Mouse (Mus musculus): ENCODE results near the gene Rgs14. TPM values are rescaled to one million over a fixed set of nuclear protein-coding genes. Genes with fewer than 3 reads are reported as not detected.

Gene Rgs14
- total RNA-seq, 2 experiments from 2014 or later, result 55.3 to 75.0 TPM

DNA sequence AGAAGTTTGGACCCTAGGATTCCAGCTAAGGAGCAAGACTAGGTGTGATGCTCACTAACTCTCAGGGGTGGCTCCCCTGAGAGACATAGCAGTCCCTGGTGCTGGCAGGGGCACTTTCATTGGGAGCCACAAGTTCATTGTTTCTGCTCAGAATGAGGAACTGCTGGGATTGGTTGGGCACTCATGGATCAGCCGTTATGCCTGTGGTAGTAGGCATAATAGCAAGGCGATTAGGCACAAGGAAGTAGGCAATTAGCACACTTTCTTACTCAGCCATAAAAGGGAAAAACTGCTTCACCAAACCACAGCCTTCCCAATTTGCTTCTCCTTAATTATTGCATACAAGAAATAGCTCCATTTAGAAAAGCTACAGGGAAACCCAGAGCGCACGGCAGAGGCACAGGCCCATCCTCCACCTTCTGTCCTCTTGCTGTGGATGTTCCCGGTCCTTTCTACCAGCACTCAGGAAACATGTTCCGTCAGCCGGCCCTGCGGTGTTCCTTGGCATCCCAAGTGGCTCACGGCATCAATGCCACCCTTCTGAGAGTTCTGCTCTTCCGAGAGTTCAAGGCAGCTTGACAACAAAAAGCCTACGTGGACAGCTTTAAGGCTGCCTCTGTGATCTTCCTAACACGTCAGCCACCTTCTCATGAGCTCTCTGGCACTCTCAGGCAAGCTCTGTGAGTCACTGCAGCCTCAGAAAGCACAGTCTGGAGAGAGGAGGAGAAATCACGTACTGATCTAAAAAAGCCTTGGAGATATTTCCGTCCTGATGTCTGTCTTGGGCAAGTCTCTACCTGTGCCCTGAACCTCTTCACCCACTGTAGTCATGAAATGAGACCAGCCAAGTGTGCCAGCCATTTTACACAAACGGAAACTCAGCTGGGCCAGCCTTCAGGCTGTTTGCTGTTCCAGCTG lies 34.7 kb downstream of the Rgs14 start:
- peak; percentile 11; the same call in 1 of the 2 replicates for ATAC-seq (ENCODE audit: poor library complexity, severe bottlenecking)

DNA sequence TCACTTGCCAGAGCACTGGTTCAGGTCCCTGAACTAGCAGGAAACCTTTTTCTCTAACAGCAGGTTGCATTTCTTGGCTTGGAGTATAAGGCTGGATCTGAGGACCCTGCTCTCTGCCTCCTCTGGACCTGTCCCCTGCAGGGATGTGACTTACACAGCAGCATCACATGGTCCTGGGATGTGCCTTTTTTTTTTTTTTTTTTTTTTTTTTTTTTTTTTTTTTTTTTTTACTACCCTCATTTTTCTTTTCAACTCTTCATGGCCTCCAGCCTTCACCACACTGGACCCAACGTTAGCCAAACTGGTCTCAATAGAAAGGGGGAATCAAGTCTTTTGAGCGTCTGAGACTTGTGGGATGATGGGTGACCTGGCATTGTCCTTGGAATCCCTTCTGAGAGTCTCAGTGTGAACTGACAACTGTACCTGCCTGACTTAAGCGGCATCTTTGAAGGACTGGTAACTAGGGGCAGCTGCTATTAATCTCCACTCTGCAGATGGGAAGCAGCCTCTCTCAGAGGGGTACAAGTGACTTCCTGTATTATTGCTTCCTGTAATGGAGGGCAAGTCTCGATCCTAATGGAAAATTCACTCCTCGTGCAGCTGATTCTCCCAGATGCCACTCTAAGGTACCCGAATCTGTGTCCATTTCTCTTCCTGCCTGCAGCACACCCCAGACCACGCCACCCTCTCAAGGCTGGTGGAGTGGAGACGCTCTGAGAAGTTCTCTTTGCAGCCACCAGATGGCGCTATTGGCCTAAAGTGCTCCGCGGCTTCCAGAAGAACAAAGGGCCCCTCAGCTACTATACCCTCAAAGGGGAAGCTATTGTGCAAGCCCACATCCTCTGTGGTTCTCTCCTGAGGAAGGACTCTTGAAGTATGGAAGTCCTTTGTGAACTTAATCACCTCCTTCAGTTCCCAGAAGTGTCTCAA lies 35.6 kb downstream of the Rgs14 start:
- ATAC-seq (ENCODE audit: poor library complexity, severe bottlenecking), result peak; percentile 90

DNA sequence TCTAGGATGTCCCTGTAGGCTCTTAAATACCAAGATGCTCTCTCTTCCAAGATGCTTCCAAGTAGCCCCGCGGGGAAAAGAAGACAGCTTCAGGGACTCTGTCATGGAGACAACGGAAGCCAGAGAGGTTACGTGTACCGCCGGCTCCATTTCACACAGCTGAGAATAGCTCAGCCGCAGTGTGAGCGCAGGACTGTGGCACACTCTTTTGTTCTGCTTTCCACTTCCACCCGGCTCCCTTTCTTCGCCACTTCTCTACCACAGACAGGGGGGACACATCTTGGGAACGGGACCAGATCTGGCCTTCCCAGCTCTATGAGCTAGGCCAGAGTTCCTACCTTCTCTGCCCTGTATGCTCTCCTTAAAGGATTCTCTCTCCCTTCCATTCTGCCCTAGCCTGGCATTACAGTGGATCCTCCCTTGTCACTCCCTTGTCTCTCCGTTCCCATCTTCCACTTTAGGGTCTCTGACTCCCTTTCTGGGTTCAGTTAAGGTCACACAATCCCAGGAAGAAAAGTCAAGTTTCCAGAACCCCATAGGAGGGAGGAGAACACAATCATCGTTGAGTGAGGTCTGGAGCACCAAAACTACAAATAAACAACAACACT lies 36.4 kb downstream of the Rgs14 start:
- ATAC-seq (ENCODE audit: poor library complexity, severe bottlenecking), result peak; percentile 76

DNA sequence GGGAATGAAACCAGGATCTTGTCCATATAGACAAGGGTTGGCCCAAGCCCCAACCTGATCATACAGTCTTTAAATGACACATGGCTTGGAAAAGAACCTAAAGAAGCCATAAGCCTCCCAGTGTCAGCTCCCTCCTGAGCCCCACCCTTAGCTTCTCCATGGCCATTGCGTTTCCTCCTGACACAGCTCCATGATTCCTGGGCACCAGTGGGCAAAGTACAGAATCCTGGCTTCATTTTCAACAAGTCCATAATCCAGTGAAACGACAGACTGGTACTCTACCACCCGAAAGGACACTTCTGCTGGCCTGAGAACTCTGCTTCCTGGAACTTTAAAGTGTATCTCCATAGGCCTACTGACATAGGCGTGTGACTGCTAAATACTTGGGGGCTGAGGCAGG lies 37.8 kb downstream of the Rgs14 start:
- ATAC-seq (ENCODE audit: poor library complexity, severe bottlenecking), result no peak

DNA sequence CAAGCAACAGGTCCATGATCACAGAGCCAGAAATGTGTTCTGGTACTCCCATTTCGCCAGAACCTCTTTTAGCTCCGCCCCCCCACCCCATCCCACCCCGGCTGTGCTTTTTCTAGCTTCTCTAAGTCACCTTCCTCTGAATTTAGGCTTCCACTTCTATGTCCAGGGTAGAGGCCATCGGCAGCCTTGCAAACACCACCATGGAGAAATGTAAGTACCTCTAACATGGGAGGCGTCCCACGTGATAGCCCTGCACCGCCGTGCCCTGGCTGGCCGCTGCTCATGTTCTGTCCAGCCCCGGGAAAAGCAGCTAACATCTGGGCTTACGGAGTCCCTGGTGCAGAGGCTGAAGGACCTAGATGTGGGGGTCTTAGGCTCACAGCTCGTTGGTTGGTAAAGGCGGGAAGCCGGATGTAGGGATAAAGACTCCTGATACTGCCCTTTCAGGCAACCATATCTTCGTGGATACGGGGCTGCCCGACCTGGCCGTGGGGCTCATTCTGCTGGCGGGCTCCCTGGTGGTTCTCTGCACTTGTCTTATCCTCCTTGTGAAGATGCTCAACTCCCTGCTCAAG lies 39.1 kb downstream of the Rgs14 start:
- no peak for ATAC-seq (ENCODE audit: poor library complexity, severe bottlenecking)

DNA sequence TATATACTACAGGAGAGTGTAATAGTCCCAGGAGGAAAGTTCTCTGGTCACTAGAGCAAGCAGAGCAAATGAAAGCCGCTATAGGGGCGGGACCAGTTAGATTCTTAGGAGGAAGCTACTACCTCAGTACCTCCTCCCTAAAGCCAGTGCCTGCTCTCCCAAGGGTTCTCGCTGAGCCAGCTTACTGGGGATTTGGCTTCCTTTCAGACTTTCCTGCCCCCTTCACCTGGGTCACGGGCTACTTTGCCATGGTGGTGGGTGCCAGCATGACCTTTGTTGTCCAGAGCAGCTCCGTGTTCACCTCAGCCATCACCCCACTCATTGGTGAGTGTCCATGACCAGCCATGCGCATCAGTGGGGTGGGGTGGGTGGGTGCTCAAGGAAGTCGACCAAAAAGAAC lies 42.3 kb downstream of the Rgs14 start:
- ATAC-seq (ENCODE audit: poor library complexity, severe bottlenecking), result no peak

DNA sequence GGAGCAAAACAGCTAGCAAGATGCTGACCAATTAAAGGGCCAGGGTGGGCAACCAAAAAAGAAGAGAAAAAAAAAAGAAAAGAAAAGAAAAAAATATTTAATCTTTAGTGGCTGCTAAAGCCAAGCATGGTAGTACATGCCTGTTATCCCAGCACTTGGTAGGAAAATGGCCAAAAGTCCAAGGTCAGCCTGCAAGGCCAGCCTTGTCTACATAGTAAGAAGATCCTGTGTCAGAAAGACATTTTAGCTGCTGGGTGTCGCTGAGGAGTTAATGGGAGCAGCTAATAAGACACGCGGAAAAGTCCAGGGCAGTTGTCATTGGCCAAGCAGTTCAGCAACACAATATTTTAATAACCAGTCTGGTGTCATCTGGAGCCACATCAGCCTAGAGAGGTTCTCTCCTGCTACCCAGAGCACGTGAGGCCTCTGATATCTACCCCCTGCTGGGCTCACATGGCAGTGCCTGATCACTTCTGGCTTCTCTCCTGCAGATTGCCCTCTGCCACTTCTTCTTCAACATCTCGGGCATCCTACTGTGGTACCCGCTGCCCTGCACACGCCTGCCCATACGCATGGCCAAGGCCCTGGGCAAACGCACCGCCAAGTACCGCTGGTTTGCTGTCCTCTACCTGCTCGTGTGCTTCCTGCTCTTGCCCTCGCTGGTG lies 43.2 kb downstream of the Rgs14 start:
- ATAC-seq (ENCODE audit: poor library complexity, severe bottlenecking), result peak; percentile 62

DNA sequence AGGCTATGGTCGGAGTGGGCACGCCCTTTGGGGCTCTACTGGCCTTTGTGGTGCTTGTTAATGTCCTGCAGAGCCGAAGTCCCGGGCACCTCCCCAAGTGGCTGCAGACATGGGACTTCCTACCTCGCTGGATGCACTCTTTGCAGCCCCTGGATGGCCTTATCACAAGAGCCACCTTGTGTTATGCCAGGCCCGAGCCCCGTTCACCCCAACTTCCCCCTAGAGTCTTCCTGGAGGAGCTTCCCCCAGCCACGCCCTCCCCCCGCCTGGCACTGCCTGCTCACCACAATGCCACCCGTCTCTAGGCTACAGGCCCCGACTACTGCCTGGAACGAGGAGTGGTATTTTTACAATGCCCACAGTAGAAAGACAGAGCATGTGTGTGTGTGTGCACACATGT lies 43.8 kb downstream of the Rgs14 start:
- peak; percentile 77 for ATAC-seq (ENCODE audit: poor library complexity, severe bottlenecking)

DNA sequence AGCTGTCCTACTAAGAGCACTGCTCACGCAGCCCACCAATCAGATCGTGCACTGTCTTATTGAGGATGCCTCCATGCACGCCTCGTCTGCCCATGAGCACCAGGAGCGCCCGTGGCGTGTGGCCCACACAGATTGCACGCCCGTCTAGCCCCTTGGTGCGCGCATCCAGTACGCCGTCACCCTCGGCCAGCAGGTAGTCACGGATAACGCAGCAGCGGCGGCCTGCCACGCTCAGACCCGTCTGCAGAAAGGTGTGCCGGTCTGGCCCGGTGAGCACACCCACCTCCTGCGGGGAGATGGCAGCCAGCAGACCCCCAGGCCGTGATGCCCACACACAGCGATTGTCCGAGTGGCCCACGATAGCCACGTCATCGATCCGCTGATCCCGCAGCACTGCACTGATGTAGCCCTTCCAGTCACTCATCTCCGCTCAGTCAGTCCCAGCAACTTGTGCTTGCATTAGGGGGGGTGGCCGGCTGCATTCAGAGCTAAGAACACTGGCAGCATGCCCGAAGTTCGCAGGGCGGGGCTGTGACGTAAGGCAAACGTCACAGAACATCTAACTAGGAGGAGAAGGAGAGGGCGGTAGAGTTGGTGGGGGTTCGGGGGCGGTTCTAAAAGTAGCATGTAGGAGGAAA lies 45.3 kb downstream of the Rgs14 start, which contains the start of gene Pfn3:
Pfn3 (minus strand) TSS at position 490 of the 638 bp plus-strand sequence.
- no peak for ATAC-seq (ENCODE audit: poor library complexity, severe bottlenecking)

DNA sequence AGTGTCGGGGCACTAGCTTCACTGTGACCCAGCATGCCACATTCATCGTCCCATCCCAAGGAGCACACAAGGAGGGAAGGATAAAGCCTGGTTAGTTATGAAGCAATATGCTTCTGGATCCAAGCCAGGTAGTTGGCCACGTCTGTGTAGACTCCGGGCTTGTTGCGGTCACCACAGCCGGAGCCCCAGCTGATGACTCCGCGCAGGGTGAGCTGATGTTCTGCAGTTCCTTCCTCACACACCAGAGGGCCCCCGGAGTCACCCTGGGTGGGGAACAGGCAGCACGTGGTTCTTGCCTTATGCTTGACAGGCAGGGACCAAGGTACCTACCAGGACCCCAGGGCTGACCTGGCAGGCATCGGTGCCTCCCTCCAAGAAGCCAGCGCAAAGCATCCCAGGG lies 48.5 kb downstream of the Rgs14 start:
- ATAC-seq (ENCODE audit: poor library complexity, severe bottlenecking), result peak; percentile 75

DNA sequence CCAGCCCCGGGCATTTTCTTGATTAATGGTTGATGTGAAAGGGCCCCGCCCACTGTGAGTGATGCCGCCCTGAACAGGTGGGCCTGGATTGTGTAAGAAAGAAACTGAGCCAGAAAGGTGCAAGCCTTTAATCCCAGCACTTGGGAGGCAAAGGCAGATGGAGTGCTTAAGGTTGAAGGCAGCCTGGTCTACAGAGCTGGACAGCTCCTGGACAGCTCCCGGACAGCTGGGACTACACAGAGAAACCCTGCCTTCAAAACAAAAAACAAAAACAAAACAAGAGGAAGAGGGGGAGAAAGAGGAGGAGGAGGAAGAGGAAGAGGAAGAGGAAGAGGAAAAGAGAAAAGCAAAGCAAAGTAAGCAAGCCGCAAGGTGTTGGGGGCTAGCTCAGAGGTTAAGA lies 49.6 kb downstream of the Rgs14 start:
- ATAC-seq (ENCODE audit: poor library complexity, severe bottlenecking), result no peak

DNA sequence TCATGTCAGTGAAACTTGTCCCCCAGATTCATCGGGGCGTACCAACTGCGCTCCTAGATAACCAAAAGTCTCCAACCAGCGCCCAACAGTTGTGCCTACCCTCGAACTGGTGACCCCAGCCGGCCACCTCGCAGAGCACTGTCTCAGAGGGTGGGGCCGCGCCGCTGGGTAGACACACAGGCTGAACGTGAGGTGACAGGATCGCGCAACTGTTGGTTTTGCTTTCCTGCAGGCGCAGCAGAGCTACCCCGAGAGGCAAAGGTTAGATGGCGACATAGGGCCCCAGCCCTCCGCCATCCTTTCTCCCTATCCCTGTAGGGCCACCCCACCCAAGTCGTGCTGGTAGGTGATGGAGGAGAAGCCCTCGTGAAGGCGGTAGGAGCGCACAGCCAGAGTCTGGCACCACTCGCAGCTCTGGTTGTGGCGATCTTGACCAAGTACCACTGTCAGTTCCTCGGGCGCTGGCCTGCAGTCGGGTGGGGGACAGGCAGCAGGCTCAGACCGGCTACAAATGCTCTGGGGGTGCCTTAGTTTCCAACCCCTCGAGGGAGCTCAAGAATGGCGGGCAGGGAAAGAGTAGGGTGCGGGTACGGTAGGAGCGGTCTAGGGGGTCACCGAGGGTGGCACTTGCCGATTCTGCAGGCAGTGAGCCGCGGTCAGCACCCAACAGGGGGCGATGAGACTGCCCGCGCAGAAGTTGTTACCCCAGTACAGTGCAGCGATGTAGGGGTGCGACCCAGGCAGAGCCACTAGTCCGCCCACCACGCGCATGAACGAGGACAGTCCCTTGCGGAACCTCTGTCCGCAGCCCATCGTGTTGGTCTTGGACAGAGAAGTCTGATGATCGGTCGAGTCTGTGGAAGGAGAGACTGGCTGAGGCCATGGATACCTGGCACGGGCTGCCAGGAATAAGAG lies 50.7 kb downstream of the Rgs14 start:
- peak; percentile 16 for ATAC-seq (ENCODE audit: poor library complexity, severe bottlenecking)

DNA sequence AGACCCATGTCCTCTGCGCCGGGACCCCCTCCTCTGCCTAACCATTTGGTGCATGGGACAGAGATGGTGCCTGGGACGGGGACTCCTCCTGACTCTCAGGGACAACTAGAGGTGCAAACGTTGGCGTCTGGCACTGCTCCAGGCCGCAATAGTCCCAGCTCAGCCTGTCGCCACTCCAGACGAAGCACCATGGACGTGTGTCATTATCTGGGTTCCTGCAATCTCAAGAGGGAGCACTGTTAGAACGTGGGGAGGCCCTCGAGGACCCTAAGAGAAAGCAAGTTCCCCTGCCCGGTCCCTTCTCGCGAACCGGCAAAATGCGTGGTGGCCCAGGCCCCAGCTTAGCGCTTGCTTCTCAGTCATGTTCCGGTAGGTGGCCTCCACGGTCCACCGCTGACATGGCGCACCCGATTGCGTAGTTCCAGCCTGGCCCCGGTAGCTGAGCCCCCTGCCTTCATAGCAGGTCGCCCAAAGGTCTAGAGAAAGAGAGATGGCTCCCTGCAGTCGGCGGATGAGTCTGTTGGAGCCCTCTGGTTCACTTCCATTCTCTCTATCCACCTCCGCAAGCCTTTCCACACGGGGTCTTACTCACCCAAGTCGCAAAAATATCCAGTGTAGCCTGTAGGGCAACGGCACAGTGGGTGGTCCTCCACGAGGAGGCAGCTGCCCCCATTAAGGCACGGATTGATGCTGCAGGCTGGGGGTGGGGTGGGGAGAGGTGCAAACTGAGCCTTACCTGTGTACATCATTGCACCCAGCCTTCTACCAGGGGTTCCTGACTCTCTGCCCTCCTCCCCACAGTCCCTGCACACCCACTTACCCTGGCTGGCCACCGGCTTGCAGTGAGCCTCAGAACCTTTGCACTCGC lies 51.6 kb downstream of the Rgs14 start:
- ATAC-seq (ENCODE audit: poor library complexity, severe bottlenecking), result peak; percentile 80

DNA sequence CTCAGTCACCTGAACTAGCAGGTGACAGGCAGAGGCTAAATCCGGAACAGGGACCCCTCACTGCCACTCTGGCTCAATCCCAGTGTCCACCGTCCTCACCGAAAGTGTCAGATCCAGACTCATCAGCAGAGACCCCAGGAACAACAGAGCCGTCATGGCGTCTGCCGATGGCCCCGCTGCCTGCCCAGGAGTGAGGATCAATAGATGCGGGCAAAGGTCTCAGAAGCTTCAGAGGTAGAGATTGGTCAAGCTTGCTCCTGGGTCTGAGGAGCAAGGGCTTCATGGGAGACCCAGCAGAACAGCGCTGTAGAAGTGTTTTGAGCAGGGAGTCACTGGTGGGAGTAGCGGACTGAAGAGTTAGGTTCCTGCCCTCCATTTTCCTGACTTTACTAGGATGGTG lies 57.1 kb downstream of the Rgs14 start, which contains the start of gene F12:
F12 (minus strand) TSS at position 181 of the 400 bp plus-strand sequence.
- ATAC-seq (ENCODE audit: poor library complexity, severe bottlenecking), result no peak

DNA sequence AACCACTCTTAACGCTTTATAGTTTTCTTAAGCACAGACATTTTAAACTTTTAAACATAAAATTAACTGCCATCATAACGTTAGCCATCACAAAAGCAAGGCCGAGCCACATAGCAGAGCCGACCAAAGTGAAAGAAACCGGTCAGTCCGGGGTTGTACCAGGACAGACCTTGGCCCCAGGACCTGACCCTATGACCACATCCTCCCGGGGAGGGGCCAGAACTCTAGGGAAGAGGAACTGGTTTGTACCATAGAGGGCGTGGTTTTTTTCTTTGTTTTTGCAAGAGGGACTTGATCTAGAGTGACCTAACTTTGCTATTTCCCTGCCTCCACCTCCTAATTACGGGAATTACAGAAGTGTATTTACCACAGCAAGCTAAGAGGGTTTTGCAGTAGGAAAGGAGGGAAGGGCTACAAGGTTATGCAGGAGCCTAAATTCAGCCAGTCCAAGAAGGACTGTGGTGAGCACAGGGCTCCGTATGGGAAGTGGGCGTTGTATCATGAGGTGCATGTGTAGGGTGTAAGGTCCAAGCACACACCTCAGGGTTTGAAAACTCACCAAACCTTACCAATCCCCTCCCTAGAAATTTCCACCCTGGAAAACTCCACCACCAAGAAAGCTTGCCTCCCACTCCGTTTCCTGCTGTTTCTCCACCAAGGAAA lies 59.8 kb downstream of the Rgs14 start:
- ATAC-seq (ENCODE audit: poor library complexity, severe bottlenecking), result peak; percentile 93

DNA sequence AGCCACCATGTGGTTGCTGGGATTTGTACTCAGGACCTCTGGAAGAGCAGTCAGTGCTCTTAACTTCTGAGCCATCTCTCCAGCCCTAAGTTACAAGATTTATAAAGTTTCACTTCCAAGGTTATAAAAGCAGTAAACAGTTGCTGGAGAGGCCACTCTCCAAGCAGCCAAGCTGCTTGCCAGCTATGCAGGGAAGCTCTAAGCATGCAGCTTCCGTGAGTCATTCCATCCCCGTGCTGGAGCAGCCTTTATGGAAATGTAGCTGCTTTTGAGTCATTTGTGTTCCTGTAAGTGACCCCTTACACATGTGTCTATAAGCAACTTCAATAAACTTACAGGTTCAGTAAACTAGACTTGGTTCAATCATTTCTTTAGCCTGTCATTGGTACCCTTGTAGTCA lies 61.0 kb downstream of the Rgs14 start:
- no peak for ATAC-seq (ENCODE audit: poor library complexity, severe bottlenecking)

Data from megakaryocyte, adult 5-6 weeks (primary cell).